Mouse (Mus musculus): ENCODE results near the gene Hook2. TPM values are rescaled to one million over a fixed set of nuclear protein-coding genes. Genes with fewer than 3 reads are reported as not detected.
A peak's percentile ranks its signal among the peaks of the same experiment; 100 is the strongest.

Hook2 gene
- polyA plus RNA-seq, 1 experiment from 2014 or later, result 5.0 TPM

GRCm38 (mm10) chr8:85013230-85013840 lies 22.9 kb downstream of the Hook2 start:
- H3K27ac ChIP-seq (replicated peaks in 1 of 2; ENCODE audit: control insufficient read depth in 1 of 2, insufficient read depth in 1 of 2, low read depth in 2 of 2, low read length in 2 of 2), result no peak overlapping the region
- 0 out of 2 replicates have a peak overlapping the region, but pooled peaks have one; percentile 14 for H3K9ac ChIP-seq (ENCODE audit: low read length)
- no peak for ATAC-seq (ENCODE audit: insufficient number of reproducible peaks, insufficient read depth, low FRiP score, low read depth)
- 0 out of 4 replicates have a peak, but pooled peaks cover 0 to 3% of the 10 kb centered on the region in 2 experiments for H3K4me1 ChIP-seq (ENCODE audit: control insufficient read depth in 2 of 2, insufficient read depth in 2 of 2, low read length in 2 of 2)
- peaks cover 14% of the 10 kb centered on the region for H3K36me3 ChIP-seq (ENCODE audit: control insufficient read depth, insufficient read depth, low read length)
- H3K27me3 ChIP-seq (ENCODE audit: control insufficient read depth, insufficient read depth, low read length), result peaks cover 59% of the 10 kb centered on the region
- H3K4me3 ChIP-seq (ENCODE audit: control insufficient read depth in 1 of 2, insufficient read depth in 1 of 2, low read depth in 1 of 2, low read length in 2 of 2), result peak overlapping the region; percentile 20 to 21
- no peaks in the 10 kb centered on the region for H3K9me3 ChIP-seq (ENCODE audit: control insufficient read depth, low read length)
- H3K4me2 ChIP-seq (ENCODE audit: low read length), result peak overlapping the region; percentile 59
- 4% methylated on average over 25 of the region's 26 CpGs for WGBS

- WGBS, result 45% methylated on average over 2 of the region's 2 CpGs
- Histone ChIP-seq H3K27me3 (ENCODE audit: control insufficient read depth, insufficient read depth, low read length) (peaks cover 48% of the 10 kb centered on the region), H3K27ac (replicated peaks in 1 of 2; ENCODE audit: control insufficient read depth in 1 of 2, insufficient read depth in 1 of 2, low read depth in 2 of 2, low read length in 2 of 2) (no peak within 1 kb of the TSS), H3K9ac (ENCODE audit: low read length) (0 out of 2 replicates have a peak within 1 kb of the TSS, but pooled peaks have one; percentile 14), H3K36me3 (ENCODE audit: control insufficient read depth, insufficient read depth, low read length) (peaks cover 25% of the 10 kb centered on the region), H3K4me2 (ENCODE audit: low read length) (peak within 1 kb of the TSS; percentile 59), H3K4me3 (ENCODE audit: control insufficient read depth in 1 of 2, insufficient read depth in 1 of 2, low read depth in 1 of 2, low read length in 2 of 2) (peak within 1 kb of the TSS; percentile 20 to 21), H3K9me3 (ENCODE audit: control insufficient read depth, low read length) (no peaks in the 10 kb centered on the region), H3K4me1 (ENCODE audit: control insufficient read depth in 2 of 2, insufficient read depth in 2 of 2, low read length in 2 of 2) (0 out of 4 replicates have a peak, but pooled peaks cover 0 to 3% of the 10 kb centered on the region in 2 experiments)
- no peak for ATAC-seq (ENCODE audit: insufficient number of reproducible peaks, insufficient read depth, low FRiP score, low read depth)
Measured at GRCm38 (mm10) chr8:85014431-85014830, 24.0 kb downstream of the Hook2 start, which contains the start of gene Best2. Gene Best2 (minus strand): TSS chr8:85014531.

GRCm38 (mm10) chr8:85016724-85017123 lies 26.3 kb downstream of the Hook2 start:
- H3K27ac ChIP-seq (replicated peaks in 1 of 2; ENCODE audit: control insufficient read depth in 1 of 2, insufficient read depth in 1 of 2, low read depth in 2 of 2, low read length in 2 of 2), result no peak overlapping the region
- H3K9ac ChIP-seq (ENCODE audit: low read length), result no peak overlapping the region
- no peak overlapping the region for H3K4me3 ChIP-seq (ENCODE audit: control insufficient read depth in 1 of 2, insufficient read depth in 1 of 2, low read depth in 1 of 2, low read length in 2 of 2)
- no peak overlapping the region for H3K4me2 ChIP-seq (ENCODE audit: low read length)
- H3K4me1 ChIP-seq (ENCODE audit: control insufficient read depth in 2 of 2, insufficient read depth in 2 of 2, low read length in 2 of 2), result 0 out of 4 replicates have a peak, but pooled peaks cover 0 to 3% of the 10 kb centered on the region in 2 experiments
- no peak for ATAC-seq (ENCODE audit: insufficient number of reproducible peaks, insufficient read depth, low FRiP score, low read depth)
- WGBS, result 64% methylated on average over 10 of the region's 10 CpGs
- peaks cover 48% of the 10 kb centered on the region for H3K36me3 ChIP-seq (ENCODE audit: control insufficient read depth, insufficient read depth, low read length)
- no peaks in the 10 kb centered on the region for H3K9me3 ChIP-seq (ENCODE audit: control insufficient read depth, low read length)
- peaks cover 32% of the 10 kb centered on the region for H3K27me3 ChIP-seq (ENCODE audit: control insufficient read depth, insufficient read depth, low read length)

GRCm38 (mm10) chr8:85017209-85017608 lies 26.8 kb downstream of the Hook2 start:
- 40% methylated on average over 5 of the region's 5 CpGs for WGBS
- Histone ChIP-seq H3K36me3 (ENCODE audit: control insufficient read depth, insufficient read depth, low read length) (peaks cover 52% of the 10 kb centered on the region), H3K27me3 (ENCODE audit: control insufficient read depth, insufficient read depth, low read length) (peaks cover 29% of the 10 kb centered on the region), H3K4me3 (ENCODE audit: control insufficient read depth in 1 of 2, insufficient read depth in 1 of 2, low read depth in 1 of 2, low read length in 2 of 2) (no peak overlapping the region), H3K4me1 (ENCODE audit: control insufficient read depth in 2 of 2, insufficient read depth in 2 of 2, low read length in 2 of 2) (0 out of 4 replicates have a peak, but pooled peaks cover 0 to 3% of the 10 kb centered on the region in 2 experiments), H3K4me2 (ENCODE audit: low read length) (no peak overlapping the region), H3K9ac (ENCODE audit: low read length) (no peak overlapping the region), H3K9me3 (ENCODE audit: control insufficient read depth, low read length) (no peaks in the 10 kb centered on the region), H3K27ac (replicated peaks in 1 of 2; ENCODE audit: control insufficient read depth in 1 of 2, insufficient read depth in 1 of 2, low read depth in 2 of 2, low read length in 2 of 2) (no peak overlapping the region)
- no peak for ATAC-seq (ENCODE audit: insufficient number of reproducible peaks, insufficient read depth, low FRiP score, low read depth)

DNA sequence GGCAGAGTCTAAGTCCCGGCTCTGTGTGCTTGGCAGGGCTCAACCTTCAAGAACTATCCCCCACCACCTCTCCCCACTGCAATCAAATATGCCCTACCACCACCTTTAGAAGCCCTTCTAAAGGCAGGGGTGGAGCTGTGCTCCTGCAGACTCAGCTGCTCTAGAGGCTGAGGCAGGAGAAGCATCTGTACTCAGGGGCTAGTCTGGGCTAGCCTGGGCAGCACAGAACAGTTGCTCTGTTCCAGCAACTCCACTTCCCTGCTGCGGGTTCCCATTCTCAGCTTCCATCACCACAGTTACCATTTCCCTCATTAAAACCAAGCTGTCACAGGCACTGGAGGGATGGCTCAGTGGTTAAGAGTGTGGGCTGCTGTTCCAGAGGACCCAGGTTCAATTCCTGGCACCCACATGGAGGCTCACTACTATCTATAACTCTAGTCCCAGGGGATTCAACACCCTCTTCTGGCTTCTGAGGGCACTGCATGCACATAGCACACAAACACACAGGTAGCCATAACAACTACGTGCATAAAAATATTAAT lies 31.2 kb downstream of the Hook2 start:
- Histone ChIP-seq H3K27me3 (ENCODE audit: control insufficient read depth, insufficient read depth, low read length) (no peaks in the 10 kb centered on the region), H3K4me3 (ENCODE audit: control insufficient read depth in 1 of 2, insufficient read depth in 1 of 2, low read depth in 1 of 2, low read length in 2 of 2) (no peak overlapping the region), H3K4me2 (ENCODE audit: low read length) (no peak overlapping the region), H3K27ac (replicated peaks in 1 of 2; ENCODE audit: control insufficient read depth in 1 of 2, insufficient read depth in 1 of 2, low read depth in 2 of 2, low read length in 2 of 2) (no peak overlapping the region), H3K9me3 (ENCODE audit: control insufficient read depth, low read length) (no peaks in the 10 kb centered on the region), H3K4me1 (ENCODE audit: control insufficient read depth in 2 of 2, insufficient read depth in 2 of 2, low read length in 2 of 2) (peaks cover 7 to 17% of the 10 kb centered on the region in 2 experiments), H3K9ac (ENCODE audit: low read length) (no peak overlapping the region), H3K36me3 (ENCODE audit: control insufficient read depth, insufficient read depth, low read length) (peaks cover 71% of the 10 kb centered on the region)
- 97% methylated on average over 3 of the region's 3 CpGs for WGBS
- no peak for ATAC-seq (ENCODE audit: insufficient number of reproducible peaks, insufficient read depth, low FRiP score, low read depth)

DNA sequence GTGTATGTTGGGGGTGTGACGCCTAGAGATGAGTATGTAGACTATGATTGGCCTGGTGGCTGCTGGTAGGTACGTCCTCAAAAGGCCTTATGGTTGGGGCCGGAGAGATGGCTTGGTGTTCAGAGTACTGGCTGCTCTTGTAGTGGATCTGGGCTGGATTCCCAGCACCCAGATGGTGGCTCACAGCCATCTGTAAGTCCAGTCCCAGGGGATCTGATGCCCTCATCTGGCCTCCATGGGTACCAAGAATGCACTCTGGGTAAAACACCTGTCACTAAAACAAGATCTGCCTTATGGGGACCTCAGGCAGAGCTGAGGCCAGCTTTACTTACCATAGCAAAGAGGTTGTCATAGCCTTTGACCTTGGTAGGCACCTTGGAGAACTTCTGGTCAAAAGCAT lies 33.4 kb downstream of the Hook2 start:
- H3K27me3 ChIP-seq (ENCODE audit: control insufficient read depth, insufficient read depth, low read length), result no peaks in the 10 kb centered on the region
- peaks cover 55% of the 10 kb centered on the region for H3K36me3 ChIP-seq (ENCODE audit: control insufficient read depth, insufficient read depth, low read length)
- H3K9ac ChIP-seq (ENCODE audit: low read length), result no peak overlapping the region
- peak overlapping the region; percentile 94 for H3K4me2 ChIP-seq (ENCODE audit: low read length)
- no peaks in the 10 kb centered on the region for H3K9me3 ChIP-seq (ENCODE audit: control insufficient read depth, low read length)
- no peak for ATAC-seq (ENCODE audit: insufficient number of reproducible peaks, insufficient read depth, low FRiP score, low read depth)
- peak overlapping the region in 1 of 2 experiments; percentile 97; a peak in 1 of 4 replicates for H3K4me3 ChIP-seq (ENCODE audit: control insufficient read depth in 1 of 2, insufficient read depth in 1 of 2, low read depth in 1 of 2, low read length in 2 of 2)
- WGBS, result 90% methylated on average over 3 of the region's 3 CpGs
- peaks cover 11 to 28% of the 10 kb centered on the region in 2 experiments for H3K4me1 ChIP-seq (ENCODE audit: control insufficient read depth in 2 of 2, insufficient read depth in 2 of 2, low read length in 2 of 2)
- H3K27ac ChIP-seq (replicated peaks in 1 of 2; ENCODE audit: control insufficient read depth in 1 of 2, insufficient read depth in 1 of 2, low read depth in 2 of 2, low read length in 2 of 2), result no peak overlapping the region

DNA sequence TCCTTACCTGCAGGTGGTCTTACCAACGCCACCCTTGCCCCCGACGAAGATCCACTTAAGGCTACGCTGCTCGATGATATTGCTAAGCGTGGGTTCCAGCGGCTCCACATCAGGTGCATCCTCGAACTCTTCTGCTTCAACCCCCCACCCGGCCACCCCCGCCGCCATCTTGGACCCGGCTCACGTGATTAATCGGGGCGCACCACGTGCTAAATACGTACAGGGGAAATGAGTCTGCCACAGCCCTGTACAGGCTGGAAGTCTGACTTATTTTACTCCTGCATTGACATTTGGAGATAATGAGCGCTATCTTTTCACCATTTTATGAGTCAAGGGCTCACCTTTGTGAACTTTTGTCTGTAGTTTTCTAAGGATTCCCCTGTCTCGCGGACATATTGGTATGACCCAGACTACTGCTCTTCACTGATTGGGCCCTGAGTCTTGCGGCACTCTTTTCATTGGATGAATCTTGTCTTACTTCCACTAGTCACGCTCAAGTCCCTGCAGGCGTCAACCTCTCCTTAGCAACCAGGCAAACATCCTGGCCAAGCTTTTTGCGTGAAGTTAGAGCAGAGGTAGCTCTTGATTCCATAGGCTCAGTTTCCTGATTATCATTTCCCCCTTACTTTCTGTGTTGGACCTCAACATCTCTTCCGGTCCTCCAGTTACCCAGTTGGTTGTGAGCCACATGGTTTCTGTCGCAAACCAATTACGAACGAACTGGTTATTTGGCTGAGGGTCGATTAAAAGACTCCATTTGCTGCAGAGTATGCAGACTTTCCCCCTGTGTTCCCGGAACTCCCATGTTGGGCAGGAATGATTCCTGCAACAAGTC lies 34.9 kb downstream of the Hook2 start, which contains the start of gene Asna1:
Gene Asna1, minus strand, starts transcription at position 184 of the 835 bp plus-strand sequence.
- Histone ChIP-seq H3K36me3 (ENCODE audit: control insufficient read depth, insufficient read depth, low read length) (peaks cover 53% of the 10 kb centered on the region), H3K4me1 (ENCODE audit: control insufficient read depth in 2 of 2, insufficient read depth in 2 of 2, low read length in 2 of 2) (peaks cover 11 to 33% of the 10 kb centered on the region in 2 experiments), H3K4me2 (ENCODE audit: low read length) (peak within 1 kb of the TSS; percentile 94), H3K4me3 (ENCODE audit: control insufficient read depth in 1 of 2, insufficient read depth in 1 of 2, low read depth in 1 of 2, low read length in 2 of 2) (peak within 1 kb of the TSS; percentile 87 to 97), H3K27me3 (ENCODE audit: control insufficient read depth, insufficient read depth, low read length) (no peaks in the 10 kb centered on the region), H3K27ac (replicated peaks in 1 of 2; ENCODE audit: control insufficient read depth in 1 of 2, insufficient read depth in 1 of 2, low read depth in 2 of 2, low read length in 2 of 2) (peak within 1 kb of the TSS; percentile 72 to 84), H3K9ac (ENCODE audit: low read length) (peak within 1 kb of the TSS; percentile 88), H3K9me3 (ENCODE audit: control insufficient read depth, low read length) (no peaks in the 10 kb centered on the region)
- ATAC-seq (ENCODE audit: insufficient number of reproducible peaks, insufficient read depth, low FRiP score, low read depth), result peak; percentile 81
- WGBS, result 5% methylated on average over 30 of the region's 30 CpGs

Data from heart, embryonic 14.5 days (tissue).